Mouse (Mus musculus): ENCODE measurements around the gene Lsm14b.

- TF ChIP-seq ZC3H11A (IDR thresholded peaks at IDR 0.05; ENCODE audit: low read depth, low read length) (no peak), ZNF384 (IDR thresholded peaks at IDR 0.05; ENCODE audit: low read depth, low read length) (no peak), MEF2A (IDR thresholded peaks at IDR 0.05; ENCODE audit: extremely low read depth, insufficient replicate concordance, low read depth, low read length, poor library complexity, severe bottlenecking) (no peak), POLR2A (IDR thresholded peaks at IDR 0.05; ENCODE audit: control insufficient read depth in 1 of 2, insufficient read depth in 1 of 2, low read depth in 1 of 2, low read length in 2 of 2, poor library complexity in 1 of 2) (no peak), ZMIZ1 (IDR thresholded peaks at IDR 0.05; ENCODE audit: low read depth, low read length) (no peak), CTCF (IDR thresholded peaks at IDR 0.05 in 2 of 3, conservative IDR thresholded peaks at IDR 0.05 in 1 of 3; ENCODE audit: control insufficient read depth in 1 of 3, insufficient read depth in 1 of 3, low read depth in 2 of 3, low read length in 3 of 3, poor library complexity in 1 of 3, severe bottlenecking in 1 of 3) (no peak)
Measured at GRCm38 (mm10) chr2:180084565-180084964, 59.8 kb downstream of the Lsm14b start.
